Mouse (Mus musculus) liver, embryonic 14.5 days (tissue): ENCODE results near the gene Rnf11. TPM values are rescaled to one million over a fixed set of nuclear protein-coding genes. Genes with fewer than 3 reads are reported as not detected.

ENCODE experiments used
- ATAC-seq: fragments of 200-750 bp; cut with Nextera tagmentation; 2 replicates; pipeline ENCODE4 v1.8.0; 2017; ENCODE audit warnings: moderate number of reproducible peaks, mild to moderate bottlenecking, moderate library complexity; ENCODE audit not compliant: insufficient read depth
- DNase-seq, 3 experiments: peaks; one replicate each; pipeline ENCODE4 v3.0.0-alpha.2; 2012 to 2013; ENCODE audit warnings: low read depth in 3 of 3, low spot score in 3 of 3
- H3K27ac ChIP-seq: fragments of 300-500 bp; sonication (generic); 2 replicates; pipeline ENCODE4 v1.5.1; 2014; ENCODE audit warnings: moderate library complexity, mild to moderate bottlenecking, control low read depth, inconsistent platforms
- H3K27me3 ChIP-seq: fragments of 300-500 bp; sonication (generic); 2 replicates; pipeline ENCODE4 v1.6.1; 2014; ENCODE audit warnings: mild to moderate bottlenecking, low read length, moderate library complexity; ENCODE audit not compliant: control insufficient read depth, insufficient read depth
- H3K36me3 ChIP-seq: fragments of 300-500 bp; sonication (generic); replicated peaks from 2 replicates; pipeline ENCODE4 v1.6.1; 2014; ENCODE audit warnings: low read depth; ENCODE audit not compliant: control insufficient read depth, insufficient read depth
- H3K4me1 ChIP-seq, 2 experiments: fragments of 200-500 bp in 1 of 2; fragments of 300-500 bp in 1 of 2; sonication (generic) in 1 of 2; replicated peaks; 2 replicates each; pipeline ENCODE4 v1.6.1; 2012 to 2014; ENCODE audit warnings: antibody characterized with exemption in 1 of 2, inconsistent platforms in 1 of 2, low read length in 1 of 2; ENCODE audit not compliant: control insufficient read depth in 2 of 2, insufficient read depth in 2 of 2
- H3K4me2 ChIP-seq: fragments of 300-500 bp; sonication (generic); 2 replicates; pipeline ENCODE4 v1.6.1; 2014; ENCODE audit warnings: low read depth, mild to moderate bottlenecking, control low read depth, moderate library complexity
- H3K4me3 ChIP-seq, 2 experiments: fragments of 200-500 bp in 1 of 2; fragments of 300-500 bp in 1 of 2; sonication (generic) in 1 of 2; 2 replicates each; pipeline ENCODE4 v1.5.1; 2012 to 2014; ENCODE audit warnings: low read depth in 2 of 2, low read length in 2 of 2, mild to moderate bottlenecking in 2 of 2, control low read depth in 1 of 2, inconsistent platforms in 1 of 2, moderate library complexity in 1 of 2; ENCODE audit not compliant: insufficient read depth in 1 of 2
- H3K9ac ChIP-seq: fragments of 300-500 bp; sonication (generic); replicated peaks from 2 replicates; pipeline ENCODE4 v1.6.1; 2014; ENCODE audit warnings: mild to moderate bottlenecking, control low read depth, moderate library complexity
- H3K9me3 ChIP-seq: fragments of 300-500 bp; sonication (generic); 2 replicates; pipeline ENCODE4 v1.6.1; 2016; ENCODE audit warnings: low read length, mixed read lengths; ENCODE audit not compliant: control insufficient read depth
- CTCF ChIP-seq: IDR thresholded peaks from 2 replicates; pipeline ENCODE4 v1.5.1; 2016; ENCODE audit warnings: antibody characterized with exemption, low read depth, control low read depth
- EP300 ChIP-seq: IDR thresholded peaks from 2 replicates; pipeline ENCODE4 v1.6.1; 2016; ENCODE audit warnings: antibody characterized with exemption, low read depth
- WGBS: fragments of 180-500 bp; shearing (Covaris S2); extraction: QIAGEN DNeasy Blood & Tissue Kit; methylation state at CpG from one replicate; pipeline ENCODE4 v1.1.7; 2014; ENCODE audit not compliant: insufficient replicate concordance; 5-methylcytosine and 5-hydroxymethylcytosine counted together
- polyA plus RNA-seq, 2 experiments: library from polyadenylated mRNA; depleted of rRNA in 1 of 2; stranded (reverse) in 1 of 2; unstranded in 1 of 2; fragments of >200 nt; fragmentation: Nextera tagmentation in 1 of 2; extraction: Ambion mirVana in 1 of 2; gene quantifications; 2 replicates each; pipeline versions ENCODE4 v1.2.1 to v1.2.3; 2012 to 2014

Rnf11 gene
- polyA plus RNA-seq, 2 experiments, result 22.2 to 39.1 TPM

- no peak for DNase-seq
- Histone ChIP-seq H3K27me3 (no peaks in the 10 kb centered on the region), H3K9me3 (no peaks in the 10 kb centered on the region), H3K4me3 (no peak overlapping the region), H3K4me2 (no peak overlapping the region), H3K27ac (no peak overlapping the region), H3K9ac (no peak overlapping the region), H3K4me1 (peaks cover 4 to 9% of the 10 kb centered on the region in 2 experiments), H3K36me3 (no peaks in the 10 kb centered on the region)
- 73% methylated on average over 7 of the region's 7 CpGs for WGBS
- no peak for ATAC-seq
- no peak for TF ChIP-seq EP300
- TF ChIP-seq CTCF, result no peak
Measured at GRCm38 (mm10) chr4:109421608-109422007, 62.9 kb downstream of the Rnf11 start.

- WGBS, result 61% methylated on average over 8 of the region's 8 CpGs
- Histone ChIP-seq H3K27me3 (no peaks in the 10 kb centered on the region), H3K4me2 (no peak overlapping the region), H3K9ac (no peak overlapping the region), H3K4me1 (peaks cover 0 to 6% of the 10 kb centered on the region in 2 experiments; a peak in 3 of 4 replicates), H3K36me3 (no peaks in the 10 kb centered on the region), H3K4me3 (no peak overlapping the region), H3K9me3 (no peaks in the 10 kb centered on the region), H3K27ac (no peak overlapping the region)
- no peak for TF ChIP-seq EP300
- peak; percentile 82 for TF ChIP-seq CTCF
- ATAC-seq (peak; percentile 20; the same call in 1 of the 2 replicates), DNase-seq (no peak)
Measured at GRCm38 (mm10) chr4:109420138-109420795, 64.3 kb downstream of the Rnf11 start.

GRCm38 (mm10) chr4:109419563-109419962, 65.0 kb downstream of the Rnf11 start:
- ATAC-seq, result no peak
- Histone ChIP-seq H3K4me1 (peaks cover 4 to 9% of the 10 kb centered on the region in 2 experiments), H3K27me3 (no peaks in the 10 kb centered on the region), H3K4me2 (no peak overlapping the region), H3K27ac (no peak overlapping the region), H3K4me3 (no peak overlapping the region), H3K9me3 (no peaks in the 10 kb centered on the region), H3K9ac (no peak overlapping the region), H3K36me3 (no peaks in the 10 kb centered on the region)
- TF ChIP-seq EP300, result no peak
- DNase-seq, result no peak
- 72% methylated on average over 4 of the region's 4 CpGs for WGBS

GRCm38 (mm10) chr4:109419017-109419416, 65.5 kb downstream of the Rnf11 start:
- no peak overlapping the region for H3K27ac ChIP-seq
- H3K4me1 ChIP-seq, result peaks cover 9 to 14% of the 10 kb centered on the region in 2 experiments
- H3K36me3 ChIP-seq, result no peaks in the 10 kb centered on the region
- DNase-seq (no peak), ATAC-seq (no peak)
- 19% methylated on average over 3 of the region's 3 CpGs for WGBS
- H3K9me3 ChIP-seq, result no peaks in the 10 kb centered on the region
- TF ChIP-seq EP300, result no peak
- TF ChIP-seq CTCF, result no peak
- H3K4me2 ChIP-seq, result no peak overlapping the region
- no peak overlapping the region for H3K9ac ChIP-seq
- H3K4me3 ChIP-seq, result no peak overlapping the region
- no peaks in the 10 kb centered on the region for H3K27me3 ChIP-seq

GRCm38 (mm10) chr4:109417998-109418397, 66.5 kb downstream of the Rnf11 start:
- Histone ChIP-seq H3K9ac (no peak overlapping the region), H3K27ac (no peak overlapping the region), H3K27me3 (no peaks in the 10 kb centered on the region), H3K4me1 (peaks cover 12 to 17% of the 10 kb centered on the region in 2 experiments), H3K4me2 (no peak overlapping the region), H3K36me3 (no peaks in the 10 kb centered on the region), H3K4me3 (no peak overlapping the region), H3K9me3 (no peaks in the 10 kb centered on the region)
- no peak for ATAC-seq
- DNase-seq, result no peak
- WGBS, result 84% methylated on average over 1 of the region's 1 CpGs
- TF ChIP-seq CTCF, result no peak
- TF ChIP-seq EP300, result no peak
